Comparison of ENCODE assay signal across 8 mouse cellular contexts in genomic region chr19:46039478-46039877, GRCm38 (mm10). TPM values are rescaled to one million over a fixed set of nuclear protein-coding genes. Genes with fewer than 3 reads are reported as not detected.
DNase-seq lines count a peak whose midpoint lies in the region; ATAC-seq and TF ChIP-seq lines count a peak whose summit lies in the region.

No protein-coding gene starts in this region.

- no peak for TF ChIP-seq CTCF in heart, adult 2 months (IDR thresholded peaks at IDR 0.05)

- H3K27me3 ChIP-seq in embryonic facial prominence, embryonic 12.5 days = no peaks in the 10 kb centered on the region
- no peaks in the 10 kb centered on the region for H3K27me3 ChIP-seq in heart, adult 2 months (ENCODE audit: control insufficient read depth, insufficient read depth, low read length)
- H3K27me3 ChIP-seq in liver, embryonic 11.5 days (replicated peaks; ENCODE audit: control insufficient read depth, insufficient read depth, low read length) = no peaks in the 10 kb centered on the region
- no peaks in the 10 kb centered on the region for H3K27me3 ChIP-seq in stomach, embryonic 14.5 days (ENCODE audit: control insufficient read depth, insufficient read depth, low read length)

- peak; percentile 64 for TF ChIP-seq POLR2A in heart, adult 2 months (IDR thresholded peaks at IDR 0.05; ENCODE audit: insufficient read depth, low read depth, low read length)

- peaks cover 7% of the 10 kb centered on the region for H3K79me2 ChIP-seq in heart, adult 2 months (replicated peaks; ENCODE audit: control insufficient read depth, insufficient read depth, low read length)

- H3K9ac ChIP-seq in embryonic facial prominence, embryonic 12.5 days = peak overlapping the region; percentile 94
- H3K9ac ChIP-seq in heart, adult 2 months (ENCODE audit: low read depth, low read length) = peak overlapping the region; percentile 83
- H3K9ac ChIP-seq in liver, embryonic 11.5 days (ENCODE audit: low read depth, low read length) = peak overlapping the region; percentile 96
- peak overlapping the region; percentile 94 for H3K9ac ChIP-seq in stomach, embryonic 14.5 days (replicated peaks; ENCODE audit: low read depth, low read length)

- peak overlapping the region; percentile 97 for H3K4me3 ChIP-seq in embryonic facial prominence, embryonic 12.5 days
- peak overlapping the region; percentile 70 for H3K4me3 ChIP-seq in heart, adult 2 months
- peak overlapping the region; percentile 95 for H3K4me3 ChIP-seq in liver, embryonic 11.5 days (ENCODE audit: low read depth, low read length)
- H3K4me3 ChIP-seq in stomach, embryonic 14.5 days (ENCODE audit: low read depth, low read length) = peak overlapping the region; percentile 90

- H3K4me1 ChIP-seq in embryonic facial prominence, embryonic 12.5 days = peaks cover 59% of the 10 kb centered on the region
- peaks cover 34% of the 10 kb centered on the region for H3K4me1 ChIP-seq in heart, adult 2 months (ENCODE audit: control insufficient read depth, insufficient read depth, low read length)
- peaks cover 68% of the 10 kb centered on the region for H3K4me1 ChIP-seq in liver, embryonic 11.5 days (replicated peaks; ENCODE audit: control insufficient read depth, insufficient read depth, low read length)
- peaks cover 62% of the 10 kb centered on the region for H3K4me1 ChIP-seq in stomach, embryonic 14.5 days (ENCODE audit: control insufficient read depth, insufficient read depth, low read length)

- peak overlapping the region; percentile 97 for H3K27ac ChIP-seq in embryonic facial prominence, embryonic 12.5 days
- H3K27ac ChIP-seq in heart, adult 2 months = peak overlapping the region; percentile 85
- peak overlapping the region; percentile 98 for H3K27ac ChIP-seq in liver, embryonic 11.5 days (ENCODE audit: low read depth, low read length)
- H3K27ac ChIP-seq in stomach, embryonic 14.5 days (ENCODE audit: low read length) = peak overlapping the region; percentile 95

- H3K4me2 ChIP-seq in embryonic facial prominence, embryonic 12.5 days (replicated peaks) = peak overlapping the region; percentile 100
- H3K4me2 ChIP-seq in liver, embryonic 11.5 days = peak overlapping the region; percentile 92
- peak overlapping the region; percentile 98 for H3K4me2 ChIP-seq in stomach, embryonic 14.5 days (replicated peaks; ENCODE audit: low read depth, low read length)

- peak; percentile 76 for ATAC-seq in embryonic facial prominence, embryonic 12.5 days (ENCODE audit: insufficient number of reproducible peaks, insufficient read depth, low FRiP score, low TSS enrichment)
- ATAC-seq in liver, embryonic 11.5 days (replicated peaks; ENCODE audit: low FRiP score) = peak; percentile 72
- peak; percentile 80 for ATAC-seq in stomach, embryonic 14.5 days (ENCODE audit: insufficient number of reproducible peaks, insufficient read depth, low FRiP score, low read depth)

- DNase-seq in 416B (ENCODE audit: low read depth) = peak; percentile 91
- peak; percentile 93 to 98 for DNase-seq in adrenal gland, postnatal 36 days
- DNase-seq in heart, adult 2 months = peak; percentile 93
- DNase-seq in kidney, adult 8-10 months = peak; percentile 82
- peak; percentile 90 for DNase-seq in liver, embryonic 11.5 days (ENCODE audit: low spot score)
- peak; percentile 92 for DNase-seq in naive thymus-derived CD4-positive, alpha-beta T cell, adult 2 months (ENCODE audit: low read depth)

- H3K36me3 ChIP-seq in embryonic facial prominence, embryonic 12.5 days = peaks cover 22% of the 10 kb centered on the region
- H3K36me3 ChIP-seq in heart, adult 2 months (ENCODE audit: control insufficient read depth, insufficient read depth, low read length) = peaks cover 13% of the 10 kb centered on the region
- H3K36me3 ChIP-seq in liver, embryonic 11.5 days (ENCODE audit: control insufficient read depth, insufficient read depth, low read length) = peaks cover 22% of the 10 kb centered on the region
- peaks cover 23% of the 10 kb centered on the region for H3K36me3 ChIP-seq in stomach, embryonic 14.5 days (ENCODE audit: control insufficient read depth, insufficient read depth, low read length)

- H3K9me3 ChIP-seq in embryonic facial prominence, embryonic 12.5 days = no peaks in the 10 kb centered on the region
- no peaks in the 10 kb centered on the region for H3K9me3 ChIP-seq in liver, embryonic 11.5 days (ENCODE audit: control insufficient read depth, low read length)
- H3K9me3 ChIP-seq in stomach, embryonic 14.5 days (ENCODE audit: control insufficient read depth, low read depth, low read length) = no peaks in the 10 kb centered on the region

- peak; percentile 53; the same call in 1 of the 2 replicates for TF ChIP-seq EP300 in heart, adult 2 months (IDR thresholded peaks at IDR 0.05; ENCODE audit: insufficient read depth, low read depth, low read length)

- intact Hi-C loops in heart, adult 2 months (cut with DNase I) = no loop called here

- 2% methylated on average over 26 of the region's 30 CpGs for WGBS in embryonic facial prominence, embryonic 12.5 days
- 3% methylated on average over 16 of the region's 30 CpGs for WGBS in heart, adult 2 months
- 2% methylated on average over 28 of the region's 30 CpGs for WGBS in liver, embryonic 11.5 days
- WGBS in stomach, embryonic 14.5 days = 2% methylated on average over 13 of the region's 30 CpGs

RNA-seq across cellular contexts. Expression of gene Pprc1, which starts 5.2 kb away (rescaled TPM):
- total RNA-seq in adrenal gland, postnatal 36 days (2021) = 10 to 100 TPM; 28.6 to 49.3 TPM
- 37.9 and 39.7 TPM in 2 replicates for polyA plus RNA-seq in embryonic facial prominence, embryonic 12.5 days (2016; fragmentation: Nextera tagmentation; extraction: Ambion mirVana)
- 10 to 100 TPM; 15.0 to 18.3 TPM for total RNA-seq in heart, adult 2 months (2021)
- polyA plus RNA-seq in heart, adult 2 months (2012; rRNA removed) = 11.7 and 15.4 TPM in 2 replicates
- 73.2 and 77.2 TPM in 2 replicates for polyA plus RNA-seq in liver, embryonic 11.5 days (2014; fragmentation: Nextera tagmentation; extraction: Ambion mirVana)
- 45.9 and 49.4 TPM in 2 replicates for polyA plus RNA-seq in stomach, embryonic 14.5 days (2014; fragmentation: Nextera tagmentation; extraction: Ambion mirVana)

RNA-seq across cellular contexts. Expression of gene Ldb1, which starts 5.5 kb away (rescaled TPM):
- 10 to 100 TPM; 57.5 to 64.0 TPM for total RNA-seq in adrenal gland, postnatal 36 days (2021)
- 131 and 142 TPM in 2 replicates for polyA plus RNA-seq in embryonic facial prominence, embryonic 12.5 days (2016; fragmentation: Nextera tagmentation; extraction: Ambion mirVana)
- total RNA-seq in heart, adult 2 months (2021) = 10 to 100 TPM; 39.2 to 46.3 TPM
- 94.1 and 96.3 TPM in 2 replicates for polyA plus RNA-seq in heart, adult 2 months (2012; rRNA removed)
- polyA plus RNA-seq in liver, embryonic 11.5 days (2014; fragmentation: Nextera tagmentation; extraction: Ambion mirVana) = 67.5 and 78.9 TPM in 2 replicates
- polyA plus RNA-seq in stomach, embryonic 14.5 days (2014; fragmentation: Nextera tagmentation; extraction: Ambion mirVana) = 75.9 and 78.9 TPM in 2 replicates

RNA-seq across cellular contexts. Expression of gene Hps6, which starts 36.2 kb away (rescaled TPM):
- 10 to 100 TPM; 13.8 to 19.7 TPM for total RNA-seq in adrenal gland, postnatal 36 days (2021)
- polyA plus RNA-seq in embryonic facial prominence, embryonic 12.5 days (2016; fragmentation: Nextera tagmentation; extraction: Ambion mirVana) = 6.1 and 7.2 TPM in 2 replicates
- total RNA-seq in heart, adult 2 months (2021) = 1 to 10 TPM; 5.2 to 5.6 TPM
- 3.6 and 4.0 TPM in 2 replicates for polyA plus RNA-seq in heart, adult 2 months (2012; rRNA removed)
- polyA plus RNA-seq in liver, embryonic 11.5 days (2014; fragmentation: Nextera tagmentation; extraction: Ambion mirVana) = 4.9 and 5.4 TPM in 2 replicates
- 4.1 and 4.2 TPM in 2 replicates for polyA plus RNA-seq in stomach, embryonic 14.5 days (2014; fragmentation: Nextera tagmentation; extraction: Ambion mirVana)

RNA-seq across cellular contexts. Expression of gene Nolc1, which starts 36.2 kb away (rescaled TPM):
- 10 to 100 TPM; 42.0 to 56.0 TPM for total RNA-seq in adrenal gland, postnatal 36 days (2021)
- polyA plus RNA-seq in embryonic facial prominence, embryonic 12.5 days (2016; fragmentation: Nextera tagmentation; extraction: Ambion mirVana) = 93.8 and 102 TPM in 2 replicates
- total RNA-seq in heart, adult 2 months (2021) = 10 to 100 TPM; 19.1 to 21.1 TPM
- 6.5 and 7.8 TPM in 2 replicates for polyA plus RNA-seq in heart, adult 2 months (2012; rRNA removed)
- 211 TPM in 2 replicates for polyA plus RNA-seq in liver, embryonic 11.5 days (2014; fragmentation: Nextera tagmentation; extraction: Ambion mirVana)
- 79.7 and 92.8 TPM in 2 replicates for polyA plus RNA-seq in stomach, embryonic 14.5 days (2014; fragmentation: Nextera tagmentation; extraction: Ambion mirVana)

RNA-seq across cellular contexts. Expression of gene Armh3, which starts 41.2 kb away (rescaled TPM):
- total RNA-seq in adrenal gland, postnatal 36 days (2021) = 10 to 100 TPM; 12.9 to 17.9 TPM
- 20.0 and 21.5 TPM in 2 replicates for polyA plus RNA-seq in embryonic facial prominence, embryonic 12.5 days (2016; fragmentation: Nextera tagmentation; extraction: Ambion mirVana)
- total RNA-seq in heart, adult 2 months (2021) = 10 to 100 TPM; 13.9 to 14.6 TPM
- polyA plus RNA-seq in heart, adult 2 months (2012; rRNA removed) = 14.2 and 21.6 TPM in 2 replicates
- 9.2 and 12.2 TPM in 2 replicates for polyA plus RNA-seq in liver, embryonic 11.5 days (2014; fragmentation: Nextera tagmentation; extraction: Ambion mirVana)
- polyA plus RNA-seq in stomach, embryonic 14.5 days (2014; fragmentation: Nextera tagmentation; extraction: Ambion mirVana) = 18.5 and 21.0 TPM in 2 replicates

Comparison
In these comparisons a context has a peak if more than half of its experiments do, and no peak if none do; other contexts are left out.
1. Peak in every context shown above with its lines: DNase-seq, ATAC-seq, H3K4me3 ChIP-seq and H3K27ac ChIP-seq.